In genomic region chr9:98952171-98953050, GRCm38 (mm10) we compare ENCODE assay signal across 10 mouse cellular contexts. TPM values are rescaled to one million over a fixed set of nuclear protein-coding genes. Genes with fewer than 3 reads are reported as not detected.
DNase-seq lines count a peak whose midpoint lies in the region; ATAC-seq and TF ChIP-seq lines count a peak whose summit lies in the region.
"Had no signal": no experiment of that assay in that cellular context is flagged by ENCODE, and none has a peak within 500 bp of the region (broad histone marks: within the 10 kb centered on the region; RNA-seq: fewer than 3 reads in every experiment).

No protein-coding gene starts in this region.

- peaks cover 81% of the 10 kb centered on the region for H3K27me3 ChIP-seq in intestine, embryonic 14.5 days (replicated peaks; ENCODE audit: control insufficient read depth, insufficient read depth, low read length)

- ATAC-seq in intestine, embryonic 14.5 days (replicated peaks; ENCODE audit: low FRiP score, low TSS enrichment, low read depth) = no peak

- TF ChIP-seq CTCF in olfactory bulb, adult 2 months (IDR thresholded peaks at IDR 0.05; ENCODE audit: insufficient read depth, low read depth, low read length) = peak; percentile 4; the same call in 1 of the 2 replicates

- H3K4me3 ChIP-seq in intestine, embryonic 14.5 days (ENCODE audit: low read depth, low read length) = peak overlapping the region; percentile 3; the same call in 1 of the 2 replicates
- H3K4me3 ChIP-seq in olfactory bulb, adult 2 months (ENCODE audit: insufficient read depth, low read depth, low read length) = no peak overlapping the region

- under 1% methylated on average over 40 of the region's 40 CpGs for WGBS in intestine, embryonic 14.5 days
- 2% methylated on average over 40 of the region's 40 CpGs for WGBS in olfactory bulb, adult 2 months

- TF ChIP-seq POLR2A in olfactory bulb, adult 2 months (IDR thresholded peaks at IDR 0.05; ENCODE audit: insufficient read depth, low read depth, low read length) = no peak

- H3K9ac ChIP-seq in intestine, embryonic 14.5 days (ENCODE audit: low read length) = no peak overlapping the region

- peak; percentile 27 to 37 for DNase-seq in cerebellum, postnatal 14 days
- DNase-seq in cerebellum, adult 18-20 months = no peak
- peak; percentile 53 for DNase-seq in right cerebral cortex, postnatal 14 days
- DNase-seq in right cerebral cortex, adult 18-20 months = no peak
- peak; percentile 69 for DNase-seq in intestine, embryonic 14.5 days (ENCODE audit: low spot score)
- DNase-seq in cerebellum, postnatal 36 days = no peak
- DNase-seq in kidney, adult 9 months = no peak

- no peak overlapping the region; the same call in 1 of the 2 replicates for H3K4me2 ChIP-seq in intestine, embryonic 14.5 days (ENCODE audit: low read length)

- no peaks in the 10 kb centered on the region for H3K36me3 ChIP-seq in intestine, embryonic 14.5 days (ENCODE audit: control insufficient read depth, insufficient read depth, low read length)

- peaks cover 19% of the 10 kb centered on the region for H3K4me1 ChIP-seq in intestine, embryonic 14.5 days (replicated peaks; ENCODE audit: control insufficient read depth, insufficient read depth, low read length)
- H3K4me1 ChIP-seq in olfactory bulb, adult 2 months (ENCODE audit: control insufficient read depth, insufficient read depth, low read length) = peaks cover 23% of the 10 kb centered on the region

- H3K27ac ChIP-seq in intestine, embryonic 14.5 days (ENCODE audit: low read depth) = no peak overlapping the region
- no peak overlapping the region for H3K27ac ChIP-seq in olfactory bulb, adult 2 months (ENCODE audit: insufficient read depth, low read depth, low read length)

- no peaks in the 10 kb centered on the region for H3K9me3 ChIP-seq in intestine, embryonic 14.5 days (ENCODE audit: control insufficient read depth, low read length)

RNA-seq across cellular contexts. Expression of gene Foxl2, which starts 2.7 kb away (rescaled TPM):
- not detected in 2 replicates for polyA plus RNA-seq in intestine, embryonic 14.5 days (2014; fragmentation: Nextera tagmentation; extraction: Ambion mirVana)
- polyA plus RNA-seq in olfactory bulb, adult 2 months (2012; ENCODE audit: insufficient read depth, insufficient read length, low replicate concordance, missing spikeins) = not detected in 2 replicates
- polyA plus RNA-seq: liver, embryonic 16.5 days had no signal

RNA-seq across cellular contexts. Expression of gene Faim, which starts 33.8 kb away (rescaled TPM):
- polyA plus RNA-seq in intestine, embryonic 14.5 days (2014; fragmentation: Nextera tagmentation; extraction: Ambion mirVana) = 45.7 and 47.6 TPM in 2 replicates
- polyA plus RNA-seq in olfactory bulb, adult 2 months (2012; ENCODE audit: insufficient read depth, insufficient read length, low replicate concordance, missing spikeins) = not detected in 2 replicates

RNA-seq across cellular contexts. Expression of gene 7420426K07Rik, which starts 49.5 kb away (rescaled TPM):
- not detected in 2 replicates for polyA plus RNA-seq in intestine, embryonic 14.5 days (2014; fragmentation: Nextera tagmentation; extraction: Ambion mirVana)
- polyA plus RNA-seq in olfactory bulb, adult 2 months (2012; ENCODE audit: insufficient read depth, insufficient read length, low replicate concordance, missing spikeins) = not detected in 2 replicates
- polyA plus RNA-seq: C2C12; liver, embryonic 16.5 days had no signal

Comparison
In these comparisons a context has a peak if more than half of its experiments do, and no peak if none do; other contexts are left out.
1. DNase-seq: peak in cerebellum, postnatal 14 days (2 of 2), right cerebral cortex, postnatal 14 days (single experiment) and intestine, embryonic 14.5 days (single experiment); none in cerebellum, adult 18-20 months (0 of 2), right cerebral cortex, adult 18-20 months (single experiment), cerebellum, postnatal 36 days (0 of 2) and kidney, adult 9 months (single experiment).
2. RNA of gene Faim, which starts 33.8 kb away (polyA plus RNA-seq): 45.7 to 47.6 TPM in intestine, embryonic 14.5 days; not detected in olfactory bulb, adult 2 months; every median in the first group is over 10 times any median in the second.